Mouse (Mus musculus): ENCODE measurements around the gene Slc22a2. TPM values are rescaled to one million over a fixed set of nuclear protein-coding genes. Genes with fewer than 3 reads are reported as not detected.

The Slc22a2 gene
- not detected for polyA plus RNA-seq (2014; fragmentation: Illumina TruSeq; extraction: RNeasy Lipid Tissue Mini Kit (QIAGEN cat#74804); ENCODE audit: low read depth, low replicate concordance)

GRCm38 (mm10) chr17:12583991-12584390 is at the start of gene Slc22a2:
Gene Slc22a2 (plus strand): TSS chr17:12584132.

GRCm38 (mm10) chr17:12675646-12676045 is 91.7 kb downstream of the Slc22a2 start, which contains the start of gene Slc22a1:
Gene Slc22a1 (minus strand): TSS chr17:12675829.

Other genes with a start within 250 kb of the Slc22a2 start
- gene Plg, start 205.5 kb upstream of the Slc22a2 start, polyA plus RNA-seq (2014; fragmentation: Illumina TruSeq; extraction: RNeasy Lipid Tissue Mini Kit (QIAGEN cat#74804); ENCODE audit: low read depth, low replicate concordance): not detected
- 1.2 TPM for gene Slc22a3, start 76.4 kb upstream of the Slc22a2 start, polyA plus RNA-seq (2014; fragmentation: Illumina TruSeq; extraction: RNeasy Lipid Tissue Mini Kit (QIAGEN cat#74804); ENCODE audit: low read depth, low replicate concordance)
- 4.5 TPM for gene Slc22a1, start 91.7 kb downstream of the Slc22a2 start, polyA plus RNA-seq (2014; fragmentation: Illumina TruSeq; extraction: RNeasy Lipid Tissue Mini Kit (QIAGEN cat#74804); ENCODE audit: low read depth, low replicate concordance)
- gene Igf2r, start 185.5 kb downstream of the Slc22a2 start, polyA plus RNA-seq (2014; fragmentation: Illumina TruSeq; extraction: RNeasy Lipid Tissue Mini Kit (QIAGEN cat#74804); ENCODE audit: low read depth, low replicate concordance): 16.6 TPM